Mouse (Mus musculus): Measurements from ENCODE around the gene Olfr1453.
"Not testable (repeated sequence)": the region's sequence is repeated elsewhere in the genome, so short reads cannot be mapped to it uniquely, and the experiment has no call there.

Gene Olfr1453

GRCm38 (mm10) chr19:13028227-13028626 lies at the start of gene Olfr1453:
Gene Olfr1453 (minus strand): TSS chr19:13028327.
- no peak for DNase-seq

- no peak for DNase-seq
These were observed 32.2 kb upstream of the Olfr1453 start, which contains the start of gene Olfr1454 for GRCm38 (mm10) chr19:13060310-13060709. Gene Olfr1454 (plus strand): TSS chr19:13060610.

- DNase-seq = no peak
These were observed 33.4 kb downstream of the Olfr1453 start, which contains the start of gene Olfr1451 for GRCm38 (mm10) chr19:12994714-12995113. Gene Olfr1451 (plus strand): TSS chr19:12995014.

GRCm38 (mm10) chr19:12992316-12992715 lies 35.8 kb downstream of the Olfr1453 start:
- DNase-seq = not testable (repeated sequence)
